Mouse (Mus musculus): Measurements from ENCODE around the gene Sdf4.

- TF ChIP-seq CTCF (IDR thresholded peaks at IDR 0.05; ENCODE audit: extremely low read depth, insufficient read length, insufficient replicate concordance, low read depth, low read length) (no peak), POLR2A (IDR thresholded peaks at IDR 0.05; ENCODE audit: low read depth, low read length) (no peak)
These were observed 28.3 kb upstream of the Sdf4 start for GRCm38 (mm10) chr4:155964396-155964795.
